Comparison of ENCODE assay signal across 13 mouse cellular contexts in the genomic region with DNA sequence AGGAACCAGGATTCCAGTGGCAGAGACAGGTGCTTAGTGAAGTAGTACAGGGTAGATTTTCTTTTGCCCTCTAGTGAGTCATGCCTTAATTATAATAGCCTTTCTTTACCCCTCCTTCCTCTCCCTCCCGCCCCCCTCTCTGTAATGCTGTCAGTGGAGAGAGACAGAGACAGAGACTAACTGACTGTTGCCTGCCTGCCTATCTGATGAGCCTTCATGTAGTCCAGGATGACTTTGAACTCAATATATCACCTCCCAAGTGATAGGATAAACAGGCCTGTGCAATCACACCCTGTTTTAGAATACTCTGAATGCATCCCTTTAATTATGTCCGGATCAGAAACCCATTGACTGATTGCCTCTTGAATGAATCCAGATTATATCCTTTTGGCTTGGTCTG.
"Had no signal": no experiment of that assay in that cellular context is flagged by ENCODE, and none has a peak within 500 bp of the region (broad histone marks: within the 10 kb centered on the region; RNA-seq: fewer than 3 reads in every experiment).

No protein-coding gene starts in this region.

- H3K27ac ChIP-seq: layer of hippocampus, adult 2 months; limb, embryonic 13.5 days; liver, embryonic 14.5 days; midbrain, embryonic 10.5 days; neural tube, embryonic 13.5 days had no signal

- H3K9ac ChIP-seq: limb, embryonic 13.5 days; liver, embryonic 14.5 days; neural tube, embryonic 13.5 days had no signal

- H3K36me3 ChIP-seq: limb, embryonic 13.5 days; neural tube, embryonic 13.5 days had no signal

- H3K4me1 ChIP-seq: midbrain, embryonic 10.5 days; neural tube, embryonic 13.5 days had no signal

- DNase-seq: kidney, adult 18-20 months; kidney, postnatal 4 days; lung, adult 18-20 months; lung, postnatal 36 days; right cerebral cortex, adult 18-20 months; right cerebral cortex, postnatal 25 days; thymus, postnatal 36 days had no signal

- H3K9me3 ChIP-seq: limb, embryonic 13.5 days; midbrain, embryonic 10.5 days; neural tube, embryonic 13.5 days had no signal

- H3K4me2 ChIP-seq: limb, embryonic 13.5 days; neural tube, embryonic 13.5 days had no signal

- H3K27me3 ChIP-seq: limb, embryonic 13.5 days; neural tube, embryonic 13.5 days had no signal

- H3K4me3 ChIP-seq: layer of hippocampus, adult 2 months; limb, embryonic 13.5 days; midbrain, embryonic 10.5 days; neural tube, embryonic 13.5 days had no signal

- ATAC-seq: midbrain, embryonic 16.5 days had no signal
